Mouse (Mus musculus): ENCODE measurements around the gene Gm5936.
A peak's percentile ranks its signal among the peaks of the same experiment; 100 is the strongest.
"Not testable (repeated sequence)": the region's sequence is repeated elsewhere in the genome, so short reads cannot be mapped to it uniquely, and the experiment has no call there.

The Gm5936 gene

GRCm38 (mm10) chrX:74836842-74837522 lies at the start of gene Gm5936:
TSS of gene Gm5936 (plus strand) at chrX:74837196.
- DNase-seq (ENCODE audit: low read depth, low spot score) = peak; percentile 29

- not testable (repeated sequence) for DNase-seq (ENCODE audit: low read depth, low spot score)
Measured at GRCm38 (mm10) chrX:74856104-74856503, 19.1 kb downstream of the Gm5936 start.

DNA sequence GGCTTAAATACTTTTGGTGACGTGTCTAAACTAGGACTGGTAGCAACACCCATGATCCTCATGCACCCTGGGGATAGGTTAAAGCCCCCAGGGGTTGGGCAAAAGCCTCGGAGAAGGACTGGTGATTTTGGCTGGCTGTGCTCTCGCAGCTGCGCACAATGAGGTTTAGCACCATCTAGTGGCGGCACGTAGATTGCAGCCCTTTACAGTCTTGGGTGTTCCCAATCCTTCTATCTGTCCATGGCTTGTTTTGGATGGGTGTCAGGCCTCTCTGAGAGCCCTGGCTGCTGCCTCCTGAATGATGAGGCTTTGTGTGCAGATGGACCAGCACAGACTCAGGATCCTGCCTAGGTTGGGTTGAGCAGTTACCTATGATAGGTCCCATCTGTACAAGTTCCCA lies 43.1 kb downstream of the Gm5936 start:
- not testable (repeated sequence) for DNase-seq (ENCODE audit: low read depth, low spot score)

All from telencephalon, adult 2 months (tissue).